In the genomic region with DNA sequence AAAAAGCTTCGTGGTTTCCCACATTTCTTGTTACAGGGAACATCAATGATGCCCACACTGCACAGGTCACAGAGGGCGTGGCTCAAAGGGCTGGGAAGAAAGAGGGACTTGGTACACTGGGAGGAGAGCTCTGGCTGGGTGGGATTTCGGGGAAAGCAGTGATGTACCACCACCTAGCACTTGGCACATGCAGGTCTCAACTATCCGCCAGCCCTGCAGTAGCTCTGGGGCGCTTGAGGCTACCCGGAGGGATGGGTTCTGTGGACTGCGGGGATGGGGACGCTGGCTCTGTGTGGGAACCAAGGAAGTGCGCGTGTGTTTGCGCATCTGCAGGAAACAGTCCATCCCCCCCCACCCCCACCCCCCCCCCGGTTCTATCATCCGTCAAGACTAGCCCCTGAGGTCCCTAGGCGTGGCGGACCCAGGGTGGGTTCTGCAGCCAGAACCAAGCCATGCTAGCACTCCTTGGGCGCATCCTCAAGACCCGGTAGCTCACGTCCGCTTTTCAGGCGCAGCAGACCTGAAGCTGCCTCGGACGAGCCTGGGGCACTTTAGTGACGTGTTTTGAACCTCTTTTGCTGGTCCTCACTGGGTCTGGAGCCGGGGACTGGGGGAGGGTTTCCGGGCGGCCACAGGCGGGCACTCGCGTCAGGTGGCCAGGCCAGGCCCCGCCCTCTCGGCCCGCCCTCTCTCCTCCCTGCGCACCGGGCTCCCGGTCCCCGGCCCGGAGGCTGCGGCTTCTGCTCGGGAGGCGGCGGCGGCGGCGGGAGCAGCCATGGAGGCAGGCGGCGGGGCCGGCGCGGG, we compare ENCODE assay signal across 8 mouse cellular contexts. TPM values are rescaled to one million over a fixed set of nuclear protein-coding genes. Genes with fewer than 3 reads are reported as not detected.
DNase-seq lines count a peak whose midpoint lies in the region; ATAC-seq and TF ChIP-seq lines count a peak whose summit lies in the region.

A gene (plus strand): TSS at position 400 of the 804 bp plus-strand sequence.

- TF ChIP-seq POLR2A in spleen, adult 2 months (IDR thresholded peaks at IDR 0.05; ENCODE audit: low read depth, low read length): no peak

- peak within 1 kb of the TSS; percentile 57 for H3K4me3 ChIP-seq in spleen, adult 2 months (ENCODE audit: extremely low read depth, insufficient read depth, insufficient read length)
- peak within 1 kb of the TSS; percentile 72 for H3K4me3 ChIP-seq in intestine, embryonic 15.5 days (replicated peaks)
- peak within 1 kb of the TSS; percentile 83 for H3K4me3 ChIP-seq in midbrain, embryonic 10.5 days

- peaks cover 4% of the 10 kb centered on the region; the same call in 1 of the 2 replicates for H3K4me1 ChIP-seq in spleen, adult 2 months (ENCODE audit: control insufficient read depth, insufficient read depth, insufficient read length)
- H3K4me1 ChIP-seq in intestine, embryonic 15.5 days (replicated peaks): peaks cover 7% of the 10 kb centered on the region; the same call in 1 of the 2 replicates
- H3K4me1 ChIP-seq in midbrain, embryonic 10.5 days: peaks cover 27% of the 10 kb centered on the region

- WGBS in spleen, adult 2 months: 2% methylated on average over 48 of the region's 49 CpGs
- WGBS in intestine, embryonic 15.5 days: under 1% methylated on average over 47 of the region's 49 CpGs
- under 1% methylated on average over 48 of the region's 49 CpGs for WGBS in midbrain, embryonic 10.5 days

- peaks cover 21% of the 10 kb centered on the region for H3K27me3 ChIP-seq in spleen, adult 2 months (ENCODE audit: control insufficient read depth, insufficient read depth, low read length)
- H3K27me3 ChIP-seq in intestine, embryonic 15.5 days (replicated peaks): peaks cover 13% of the 10 kb centered on the region
- H3K27me3 ChIP-seq in midbrain, embryonic 10.5 days (ENCODE audit: low read depth, poor library complexity, severe bottlenecking): peaks cover 51% of the 10 kb centered on the region

- peak; percentile 95 for ATAC-seq in intestine, embryonic 15.5 days

- TF ChIP-seq CTCF in spleen, adult 2 months (IDR thresholded peaks at IDR 0.05; ENCODE audit: extremely low read depth, insufficient read depth, insufficient read length, insufficient replicate concordance): no peak

- peak within 1 kb of the TSS; percentile 96 for H3K4me2 ChIP-seq in intestine, embryonic 15.5 days (replicated peaks)

- H3K27ac ChIP-seq in spleen, adult 2 months (ENCODE audit: insufficient read depth, low read length): no peak within 1 kb of the TSS
- H3K27ac ChIP-seq in intestine, embryonic 15.5 days: peak within 1 kb of the TSS; percentile 67; the same call in 1 of the 2 replicates
- H3K27ac ChIP-seq in midbrain, embryonic 10.5 days (replicated peaks): peak within 1 kb of the TSS; percentile 83

- H3K36me3 ChIP-seq in spleen, adult 2 months (ENCODE audit: control insufficient read depth, insufficient read depth, low read length): no peaks in the 10 kb centered on the region
- no peaks in the 10 kb centered on the region for H3K36me3 ChIP-seq in intestine, embryonic 15.5 days
- peaks cover 6% of the 10 kb centered on the region; the same call in 1 of the 2 replicates for H3K36me3 ChIP-seq in midbrain, embryonic 10.5 days

- intact Hi-C loops in gastrocnemius, postnatal 36 days (cut with DNase I): loop anchor here (10.0 kb wide), 1 partner anchor 89 kb away; no protein-coding TSS in a partner anchor
- intact Hi-C loops in left cerebral cortex, postnatal 36 days (cut with DNase I): no loop called here

- peak in 1 of 2 experiments; percentile 39 for DNase-seq in spleen, adult 2 months (ENCODE audit: low read depth in 1 of 2, low spot score in 2 of 2)
- DNase-seq in spleen, postnatal 4 days (ENCODE audit: low spot score in 2 of 2): no peak
- peak; percentile 86 for DNase-seq in embryo, embryonic 11 days
- peak; percentile 51 to 65 for DNase-seq in gastrocnemius, postnatal 36 days
- peak; percentile 80 to 90 for DNase-seq in left cerebral cortex, postnatal 36 days (ENCODE audit: low spot score in 2 of 2)
- DNase-seq in midbrain, embryonic 10.5 days (ENCODE audit: low spot score): peak; percentile 79
- peak; percentile 25 for DNase-seq in skeletal muscle tissue, adult 2 months (ENCODE audit: low read depth, low spot score)

- H3K9ac ChIP-seq in intestine, embryonic 15.5 days: peak within 1 kb of the TSS; percentile 53

- H3K9me3 ChIP-seq in intestine, embryonic 15.5 days: no peaks in the 10 kb centered on the region
- H3K9me3 ChIP-seq in midbrain, embryonic 10.5 days (replicated peaks): no peaks in the 10 kb centered on the region

RNA-seq across cellular contexts. Expression of the gene that starts here (rescaled TPM):
- 0.05 and 0.23 TPM in 2 replicates for polyA plus RNA-seq in spleen, adult 2 months (2012; rRNA removed)
- 10 to 100 TPM; 10.1 to 12.9 TPM for total RNA-seq in gastrocnemius, postnatal 36 days (2021)
- 7.4 and 7.7 TPM in 2 replicates for polyA plus RNA-seq in intestine, embryonic 15.5 days (2015; fragmentation: Nextera tagmentation; extraction: Ambion mirVana)
- 10 to 100 TPM; 90.3 to 90.4 TPM for total RNA-seq in left cerebral cortex, postnatal 36 days (2021)
- polyA plus RNA-seq in midbrain, embryonic 10.5 days (2016; fragmentation: Nextera tagmentation; extraction: Ambion mirVana): 20.9 and 21.7 TPM in 2 replicates

Comparison
In these comparisons a context has a peak if more than half of its experiments do, and no peak if none do; other contexts are left out.
1. RNA of the gene that starts here (total RNA-seq): 90.3 to 90.4 TPM in left cerebral cortex, postnatal 36 days; 10.1 to 12.9 TPM in gastrocnemius, postnatal 36 days; every median in the first group is over 4 times any median in the second.
2. DNase-seq: peak in embryo, embryonic 11 days (single experiment), gastrocnemius, postnatal 36 days (2 of 2), left cerebral cortex, postnatal 36 days (2 of 2), midbrain, embryonic 10.5 days (single experiment) and skeletal muscle tissue, adult 2 months (single experiment); none in spleen, postnatal 4 days (0 of 2).
3. Peak in every context shown above with its lines, with median percentiles within 50 percentile points of each other: H3K4me3 ChIP-seq.